Mouse (Mus musculus) hindbrain, embryonic 14.5 days (tissue): ENCODE results near the gene Abcb9. TPM values are rescaled to one million over a fixed set of nuclear protein-coding genes. Genes with fewer than 3 reads are reported as not detected.
A peak's percentile ranks its signal among the peaks of the same experiment; 100 is the strongest.
"Not testable (repeated sequence)": the region's sequence is repeated elsewhere in the genome, so short reads cannot be mapped to it uniquely, and the experiment has no call there.

ENCODE experiments used
- ATAC-seq: fragments of 200-750 bp; cut with Nextera tagmentation; 2 replicates; pipeline ENCODE4 v1.8.0; 2017; ENCODE audit warnings: moderate number of reproducible peaks, mild to moderate bottlenecking, moderate TSS enrichment, moderate library complexity; ENCODE audit not compliant: low FRiP score
- DNase-seq: peaks from one replicate; pipeline ENCODE4 v3.0.0-alpha.2; 2015; ENCODE audit warnings: low spot score
- H3K27ac ChIP-seq: fragments of 300-500 bp; sonication (generic); 2 replicates; pipeline ENCODE4 v1.5.1; 2014; ENCODE audit warnings: mild to moderate bottlenecking, moderate library complexity
- H3K27me3 ChIP-seq: fragments of 300-500 bp; sonication (generic); 2 replicates; pipeline ENCODE4 v1.6.1; 2014; ENCODE audit warnings: mild to moderate bottlenecking, low read length, mixed read lengths; ENCODE audit not compliant: control insufficient read depth, insufficient read depth
- H3K36me3 ChIP-seq: fragments of 300-500 bp; sonication (generic); replicated peaks from 2 replicates; pipeline ENCODE4 v1.6.1; 2014; ENCODE audit not compliant: control insufficient read depth, insufficient read depth
- H3K4me1 ChIP-seq: fragments of 300-500 bp; sonication (generic); replicated peaks from 2 replicates; pipeline ENCODE4 v1.6.1; 2014; ENCODE audit warnings: antibody characterized with exemption, low read length, mixed read lengths; ENCODE audit not compliant: control insufficient read depth, insufficient read depth
- H3K4me2 ChIP-seq: fragments of 300-500 bp; sonication (generic); replicated peaks from 2 replicates; pipeline ENCODE4 v1.6.1; 2014; ENCODE audit warnings: mild to moderate bottlenecking, moderate library complexity
- H3K4me3 ChIP-seq: fragments of 300-500 bp; sonication (generic); replicated peaks from 2 replicates; pipeline ENCODE4 v1.5.1; 2014; ENCODE audit warnings: mild to moderate bottlenecking, low read length
- H3K9ac ChIP-seq: fragments of 300-500 bp; sonication (generic); 2 replicates; pipeline ENCODE4 v1.6.1; 2014
- H3K9me3 ChIP-seq: fragments of 300-500 bp; sonication (generic); 2 replicates; pipeline ENCODE4 v1.6.1; 2016; ENCODE audit warnings: low read length; ENCODE audit not compliant: control insufficient read depth
- WGBS: fragments of 180-500 bp; shearing (Covaris S2); extraction: QIAGEN DNeasy Blood & Tissue Kit; methylation state at CpG from one replicate; pipeline ENCODE4 v1.1.7; 2014; 5-methylcytosine and 5-hydroxymethylcytosine counted together
- polyA plus RNA-seq: library from polyadenylated mRNA; unstranded; fragments of >200 nt; fragmentation: Nextera tagmentation; extraction: Ambion mirVana; gene quantifications from 2 replicates; pipeline ENCODE4 v1.2.1, GENCODE M21; 2014

The Abcb9 gene
- polyA plus RNA-seq, 1 experiment from 2014 or later: 13.2 TPM

- no peak for DNase-seq
- H3K4me1 ChIP-seq: no peaks in the 10 kb centered on the region
- H3K9ac ChIP-seq: no peak overlapping the region
- H3K27ac ChIP-seq: no peak overlapping the region
- no peaks in the 10 kb centered on the region for H3K36me3 ChIP-seq
- no peak overlapping the region for H3K4me3 ChIP-seq
- H3K27me3 ChIP-seq: no peaks in the 10 kb centered on the region
- no peaks in the 10 kb centered on the region for H3K9me3 ChIP-seq
- no peak for ATAC-seq
- 14% methylated on average over 4 of the region's 4 CpGs for WGBS
- no peak overlapping the region for H3K4me2 ChIP-seq
Observed at GRCm38 (mm10) chr5:124056956-124057355, 38.6 kb downstream of the Abcb9 start.

GRCm38 (mm10) chr5:124056219-124056618 is 39.4 kb downstream of the Abcb9 start:
- H3K9ac ChIP-seq: no peak overlapping the region
- DNase-seq (no peak), ATAC-seq (no peak)
- H3K36me3 ChIP-seq: no peaks in the 10 kb centered on the region
- no peaks in the 10 kb centered on the region for H3K4me1 ChIP-seq
- no peak overlapping the region for H3K27ac ChIP-seq
- no peaks in the 10 kb centered on the region for H3K27me3 ChIP-seq
- 100% methylated on average over 1 of the region's 1 CpGs for WGBS
- no peaks in the 10 kb centered on the region for H3K9me3 ChIP-seq
- no peak overlapping the region for H3K4me2 ChIP-seq
- H3K4me3 ChIP-seq: no peak overlapping the region

DNA sequence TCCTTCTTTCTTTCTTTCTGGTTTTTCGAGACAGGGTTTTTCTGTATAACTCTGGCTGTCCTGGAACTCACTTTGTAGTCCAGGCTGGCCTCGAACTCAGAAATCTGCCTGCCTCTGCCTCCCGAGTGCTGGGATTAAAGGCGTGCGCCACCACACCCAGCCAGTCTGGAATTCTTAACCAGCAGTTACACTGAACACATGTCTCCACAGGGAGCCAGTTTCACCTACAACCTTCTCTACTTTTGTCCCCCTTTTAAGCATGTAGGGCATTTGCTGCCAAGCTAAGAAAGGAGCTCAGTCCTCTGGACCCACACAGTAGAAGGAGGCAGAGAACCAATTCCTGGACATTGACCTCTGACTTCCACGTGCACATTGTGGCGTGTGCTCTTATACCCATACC is 43.0 kb downstream of the Abcb9 start:
- H3K27me3 ChIP-seq, H3K36me3 ChIP-seq, DNase-seq, H3K9ac ChIP-seq, H3K4me3 ChIP-seq, H3K27ac ChIP-seq, ATAC-seq, H3K4me2 ChIP-seq, H3K9me3 ChIP-seq: not testable (repeated sequence)
- H3K4me1 ChIP-seq: peaks cover 11% of the 10 kb centered on the region; the same call in 1 of the 2 replicates
- WGBS: 93% methylated on average over 6 of the region's 7 CpGs

GRCm38 (mm10) chr5:124051899-124052491 is 43.6 kb downstream of the Abcb9 start:
- H3K36me3 ChIP-seq: no peaks in the 10 kb centered on the region
- H3K9me3 ChIP-seq: no peaks in the 10 kb centered on the region
- no peak overlapping the region for H3K27ac ChIP-seq
- peaks cover 11% of the 10 kb centered on the region; the same call in 1 of the 2 replicates for H3K4me1 ChIP-seq
- no peak overlapping the region for H3K9ac ChIP-seq
- H3K4me3 ChIP-seq: no peak overlapping the region
- no peak for DNase-seq
- no peak for ATAC-seq
- H3K27me3 ChIP-seq: no peaks in the 10 kb centered on the region
- no peak overlapping the region for H3K4me2 ChIP-seq
- WGBS: 86% methylated on average over 11 of the region's 11 CpGs

- Histone ChIP-seq H3K27ac (0 out of 2 replicates have a peak overlapping the region, but pooled peaks have one; percentile 48), H3K4me3 (no peak overlapping the region), H3K4me1 (peaks cover 16% of the 10 kb centered on the region; the same call in 1 of the 2 replicates), H3K9ac (peak overlapping the region; percentile 28; the same call in 1 of the 2 replicates), H3K36me3 (no peaks in the 10 kb centered on the region), H3K27me3 (no peaks in the 10 kb centered on the region), H3K4me2 (no peak overlapping the region), H3K9me3 (no peaks in the 10 kb centered on the region)
- no peak for DNase-seq
- ATAC-seq: no peak
- WGBS: 58% methylated on average over 14 of the region's 14 CpGs
Observed at GRCm38 (mm10) chr5:124050095-124051050, 45.2 kb downstream of the Abcb9 start.

- H3K4me2 ChIP-seq: no peak overlapping the region
- peak overlapping the region; percentile 28; the same call in 1 of the 2 replicates for H3K9ac ChIP-seq
- H3K4me1 ChIP-seq: peaks cover 18% of the 10 kb centered on the region; the same call in 1 of the 2 replicates
- no peaks in the 10 kb centered on the region for H3K36me3 ChIP-seq
- ATAC-seq: no peak
- no peak overlapping the region for H3K4me3 ChIP-seq
- H3K27me3 ChIP-seq: no peaks in the 10 kb centered on the region
- 57% methylated on average over 15 of the region's 15 CpGs for WGBS
- H3K27ac ChIP-seq: 0 out of 2 replicates have a peak overlapping the region, but pooled peaks have one; percentile 48
- no peak for DNase-seq
- H3K9me3 ChIP-seq: no peaks in the 10 kb centered on the region
Observed at GRCm38 (mm10) chr5:124049249-124050045, 46.2 kb downstream of the Abcb9 start.

GRCm38 (mm10) chr5:124046741-124047401 is 48.7 kb downstream of the Abcb9 start:
- Histone ChIP-seq H3K9me3 (no peaks in the 10 kb centered on the region), H3K36me3 (no peaks in the 10 kb centered on the region), H3K27me3 (no peaks in the 10 kb centered on the region), H3K4me3 (no peak overlapping the region), H3K27ac (no peak overlapping the region), H3K4me2 (no peak overlapping the region), H3K9ac (no peak overlapping the region), H3K4me1 (peaks cover 22% of the 10 kb centered on the region; the same call in 1 of the 2 replicates)
- no peak for ATAC-seq
- WGBS: 79% methylated on average over 7 of the region's 7 CpGs
- no peak for DNase-seq

- no peaks in the 10 kb centered on the region for H3K27me3 ChIP-seq
- 18% methylated on average over 11 of the region's 11 CpGs for WGBS
- H3K4me2 ChIP-seq: no peak overlapping the region
- H3K9me3 ChIP-seq: no peaks in the 10 kb centered on the region
- DNase-seq: no peak
- no peak overlapping the region for H3K9ac ChIP-seq
- no peak for ATAC-seq
- 0 out of 2 replicates have a peak overlapping the region, but pooled peaks have one; percentile 10 for H3K27ac ChIP-seq
- H3K36me3 ChIP-seq: no peaks in the 10 kb centered on the region
- H3K4me3 ChIP-seq: no peak overlapping the region
- peaks cover 22% of the 10 kb centered on the region; the same call in 1 of the 2 replicates for H3K4me1 ChIP-seq
Observed at GRCm38 (mm10) chr5:124045453-124046010, 50.1 kb downstream of the Abcb9 start.
